Mouse (Mus musculus) liver, embryonic 14.5 days (tissue): ENCODE data around the gene Heyl.

Experiments
- CTCF ChIP-seq: IDR thresholded peaks from 2 replicates; pipeline ENCODE4 v1.5.1; 2016; ENCODE audit warnings: antibody characterized with exemption, low read depth, control low read depth
- EP300 ChIP-seq: IDR thresholded peaks from 2 replicates; pipeline ENCODE4 v1.6.1; 2016; ENCODE audit warnings: antibody characterized with exemption, low read depth

- TF ChIP-seq CTCF (no peak), EP300 (no peak)
These were observed 19.4 kb upstream of the Heyl start for GRCm38 (mm10) chr4:123213975-123214374.
